Mouse (Mus musculus) midbrain, embryonic 11.5 days (tissue): ENCODE measurements at regions not wholly inside any gene's neighbourhood (a gene's known extent, or its start where the extent isn't known, plus 50 kb on each side); places are given as distances from the start of the nearest gene placed in this dataset.

Source experiments
- ATAC-seq: fragments of 200-750 bp; cut with Nextera tagmentation; 2 replicates; pipeline ENCODE4 v1.8.0; 2017; ENCODE audit warnings: moderate TSS enrichment, moderate library complexity; ENCODE audit not compliant: low FRiP score
- DNase-seq: peaks from one replicate; pipeline ENCODE4 v3.0.0; 2015; ENCODE audit warnings: low spot score; ENCODE audit errors: missing footprints
- H3K27ac ChIP-seq: fragments of 300-500 bp; sonication (generic); 2 replicates; pipeline ENCODE4 v1.5.1; 2014; ENCODE audit warnings: low read depth, low read length
- H3K27me3 ChIP-seq: fragments of 300-500 bp; sonication (generic); 2 replicates; pipeline ENCODE4 v1.6.1; 2014; ENCODE audit warnings: mild to moderate bottlenecking, low read length, moderate library complexity, mixed read lengths; ENCODE audit not compliant: control insufficient read depth, insufficient read depth
- H3K36me3 ChIP-seq: fragments of 300-500 bp; sonication (generic); 2 replicates; pipeline ENCODE4 v1.6.1; 2014; ENCODE audit warnings: mild to moderate bottlenecking, low read length, moderate library complexity, mixed read lengths; ENCODE audit not compliant: control insufficient read depth, insufficient read depth
- H3K4me1 ChIP-seq: fragments of 300-500 bp; sonication (generic); 2 replicates; pipeline ENCODE4 v1.6.1; 2014; ENCODE audit warnings: low read length; ENCODE audit not compliant: control insufficient read depth, insufficient read depth
- H3K4me2 ChIP-seq: fragments of 300-500 bp; sonication (generic); 2 replicates; pipeline ENCODE4 v1.6.1; 2014; ENCODE audit warnings: mild to moderate bottlenecking, moderate library complexity
- H3K4me3 ChIP-seq: fragments of 300-500 bp; sonication (generic); 2 replicates; pipeline ENCODE4 v1.5.1; 2014; ENCODE audit warnings: low read depth, low read length
- H3K9ac ChIP-seq: fragments of 300-500 bp; sonication (generic); 2 replicates; pipeline ENCODE4 v1.6.1; 2014; ENCODE audit warnings: low read length
- H3K9me3 ChIP-seq: fragments of 300-500 bp; sonication (generic); 2 replicates; pipeline ENCODE4 v1.6.1; 2016; ENCODE audit warnings: low read length; ENCODE audit not compliant: control insufficient read depth
- WGBS: fragments of 180-500 bp; shearing (Covaris S2); extraction: QIAGEN DNeasy Blood & Tissue Kit; methylation state at CpG from one replicate; pipeline ENCODE4 v1.1.7; 2014; 5-methylcytosine and 5-hydroxymethylcytosine counted together

- H3K4me3 ChIP-seq: no peak overlapping the region
- 82% methylated on average over 3 of the region's 3 CpGs for WGBS
- no peak for DNase-seq
- no peak overlapping the region for H3K9ac ChIP-seq
- no peak overlapping the region for H3K27ac ChIP-seq
- H3K27me3 ChIP-seq: no peaks in the 10 kb centered on the region
- H3K9me3 ChIP-seq: no peaks in the 10 kb centered on the region
- H3K36me3 ChIP-seq: no peaks in the 10 kb centered on the region
- no peak for ATAC-seq
- no peak overlapping the region for H3K4me2 ChIP-seq
- no peaks in the 10 kb centered on the region for H3K4me1 ChIP-seq
These were observed 56.5 kb upstream of the Lsm6 start for GRCm38 (mm10) chr8:78877423-78877822.

- Histone ChIP-seq H3K4me1 (no peaks in the 10 kb centered on the region), H3K9ac (no peak overlapping the region), H3K36me3 (no peaks in the 10 kb centered on the region), H3K4me2 (no peak overlapping the region), H3K9me3 (no peaks in the 10 kb centered on the region), H3K27ac (no peak overlapping the region), H3K4me3 (no peak overlapping the region), H3K27me3 (no peaks in the 10 kb centered on the region)
- 96% methylated on average over 6 of the region's 6 CpGs for WGBS
- ATAC-seq: no peak
- no peak for DNase-seq
These were observed 68.8 kb upstream of the Lsm6 start for GRCm38 (mm10) chr8:78889708-78890107.

- Histone ChIP-seq H3K4me3 (no peak overlapping the region), H3K4me2 (no peak overlapping the region), H3K9me3 (no peaks in the 10 kb centered on the region), H3K4me1 (no peaks in the 10 kb centered on the region), H3K36me3 (no peaks in the 10 kb centered on the region), H3K27ac (no peak overlapping the region), H3K27me3 (no peaks in the 10 kb centered on the region), H3K9ac (no peak overlapping the region)
- DNase-seq (no peak), ATAC-seq (no peak)
- 86% methylated on average over 4 of the region's 4 CpGs for WGBS
These were observed 69.6 kb upstream of the Lsm6 start for GRCm38 (mm10) chr8:78890571-78890970.

GRCm38 (mm10) chr8:78899887-78900286 lies 78.9 kb upstream of the Lsm6 start:
- ATAC-seq (0 out of 2 replicates have a peak, but pooled peaks have one; percentile 44), DNase-seq (peak; percentile 96)
- Histone ChIP-seq H3K4me1 (no peaks in the 10 kb centered on the region), H3K36me3 (no peaks in the 10 kb centered on the region), H3K4me3 (no peak overlapping the region), H3K9ac (no peak overlapping the region), H3K27ac (no peak overlapping the region), H3K27me3 (no peaks in the 10 kb centered on the region), H3K4me2 (no peak overlapping the region), H3K9me3 (no peaks in the 10 kb centered on the region)
- 39% methylated on average over 7 of the region's 7 CpGs for WGBS

- no peak overlapping the region for H3K9ac ChIP-seq
- no peaks in the 10 kb centered on the region for H3K4me1 ChIP-seq
- no peaks in the 10 kb centered on the region for H3K9me3 ChIP-seq
- ATAC-seq: no peak
- no peak overlapping the region for H3K4me3 ChIP-seq
- H3K27ac ChIP-seq: no peak overlapping the region
- no peak for DNase-seq
- H3K36me3 ChIP-seq: no peaks in the 10 kb centered on the region
- 98% methylated on average over 1 of the region's 1 CpGs for WGBS
- no peak overlapping the region for H3K4me2 ChIP-seq
- H3K27me3 ChIP-seq: no peaks in the 10 kb centered on the region
These were observed 82.1 kb upstream of the Lsm6 start for GRCm38 (mm10) chr8:78903034-78903433.

GRCm38 (mm10) chr8:78907918-78908317 lies 87.0 kb upstream of the Lsm6 start:
- WGBS: 84% methylated on average over 1 of the region's 1 CpGs
- H3K4me3 ChIP-seq: no peak overlapping the region
- DNase-seq (no peak), ATAC-seq (no peak)
- H3K27me3 ChIP-seq: no peaks in the 10 kb centered on the region
- no peaks in the 10 kb centered on the region for H3K36me3 ChIP-seq
- no peak overlapping the region for H3K4me2 ChIP-seq
- H3K9ac ChIP-seq: no peak overlapping the region
- H3K27ac ChIP-seq: no peak overlapping the region
- H3K9me3 ChIP-seq: no peaks in the 10 kb centered on the region
- H3K4me1 ChIP-seq: no peaks in the 10 kb centered on the region

GRCm38 (mm10) chr8:78911288-78911873 lies 90.4 kb upstream of the Lsm6 start:
- Histone ChIP-seq H3K4me3 (no peak overlapping the region), H3K36me3 (no peaks in the 10 kb centered on the region), H3K4me2 (no peak overlapping the region), H3K27ac (no peak overlapping the region), H3K4me1 (no peaks in the 10 kb centered on the region), H3K27me3 (no peaks in the 10 kb centered on the region), H3K9me3 (no peaks in the 10 kb centered on the region), H3K9ac (no peak overlapping the region)
- ATAC-seq (no peak), DNase-seq (no peak)
- WGBS: 88% methylated on average over 11 of the region's 11 CpGs

- Histone ChIP-seq H3K27ac (no peak overlapping the region), H3K27me3 (no peaks in the 10 kb centered on the region), H3K4me1 (no peaks in the 10 kb centered on the region), H3K36me3 (no peaks in the 10 kb centered on the region), H3K9ac (no peak overlapping the region), H3K4me2 (no peak overlapping the region), H3K4me3 (no peak overlapping the region), H3K9me3 (no peaks in the 10 kb centered on the region)
- DNase-seq: no peak
- no peak for ATAC-seq
- 42% methylated on average over 5 of the region's 5 CpGs for WGBS
These were observed 91.5 kb upstream of the Lsm6 start for GRCm38 (mm10) chr8:78912470-78912869.

GRCm38 (mm10) chr8:78913823-78914222 lies 92.9 kb upstream of the Lsm6 start:
- H3K4me1 ChIP-seq: no peaks in the 10 kb centered on the region
- WGBS: 92% methylated on average over 5 of the region's 5 CpGs
- no peak overlapping the region for H3K9ac ChIP-seq
- no peaks in the 10 kb centered on the region for H3K9me3 ChIP-seq
- H3K27me3 ChIP-seq: no peaks in the 10 kb centered on the region
- no peak overlapping the region for H3K4me3 ChIP-seq
- ATAC-seq (no peak), DNase-seq (no peak)
- H3K4me2 ChIP-seq: no peak overlapping the region
- no peaks in the 10 kb centered on the region for H3K36me3 ChIP-seq
- no peak overlapping the region for H3K27ac ChIP-seq
